Comparison of ENCODE assay signal across 9 mouse cellular contexts in genomic region chr2:173659926-173660684, GRCm38 (mm10). TPM values are rescaled to one million over a fixed set of nuclear protein-coding genes. Genes with fewer than 3 reads are reported as not detected.
DNase-seq lines count a peak whose midpoint lies in the region; ATAC-seq and TF ChIP-seq lines count a peak whose summit lies in the region.
"Had no signal": no experiment of that assay in that cellular context is flagged by ENCODE, and none has a peak within 500 bp of the region (broad histone marks: within the 10 kb centered on the region; RNA-seq: fewer than 3 reads in every experiment).

No protein-coding gene starts in this region.

- H3K9ac ChIP-seq in kidney, postnatal 0 days (ENCODE audit: low read depth, low read length) = peak overlapping the region; percentile 96
- peak overlapping the region; percentile 87 for H3K9ac ChIP-seq in neural tube, embryonic 12.5 days

- no peak for TF ChIP-seq CTCF in G1E (IDR thresholded peaks at IDR 0.05; ENCODE audit: low read depth, low read length)
- no peak for TF ChIP-seq CTCF in kidney, postnatal 0 days (IDR thresholded peaks at IDR 0.05; ENCODE audit: low read depth)

- H3K27me3 ChIP-seq in G1E (ENCODE audit: insufficient read depth, low read length) = no peaks in the 10 kb centered on the region
- H3K27me3 ChIP-seq in kidney, postnatal 0 days (ENCODE audit: insufficient read depth, low read length) = no peaks in the 10 kb centered on the region
- no peaks in the 10 kb centered on the region for H3K27me3 ChIP-seq in neural tube, embryonic 12.5 days (replicated peaks)

- peaks cover 40% of the 10 kb centered on the region for H3K4me1 ChIP-seq in G1E (ENCODE audit: insufficient read depth, low read depth, low read length)
- H3K4me1 ChIP-seq in kidney, postnatal 0 days (replicated peaks; ENCODE audit: insufficient read depth, low read length) = peaks cover 14% of the 10 kb centered on the region
- peaks cover 32% of the 10 kb centered on the region for H3K4me1 ChIP-seq in neural tube, embryonic 12.5 days

- peak overlapping the region; percentile 88 for H3K4me3 ChIP-seq in G1E (ENCODE audit: low read depth, low read length)
- peak overlapping the region; percentile 100 for H3K4me3 ChIP-seq in kidney, postnatal 0 days (replicated peaks; ENCODE audit: low read depth, low read length)
- peak overlapping the region; percentile 93 for H3K4me3 ChIP-seq in neural tube, embryonic 12.5 days

- H3K9me3 ChIP-seq in G1E (replicated peaks) = no peaks in the 10 kb centered on the region
- no peaks in the 10 kb centered on the region for H3K9me3 ChIP-seq in kidney, postnatal 0 days (replicated peaks; ENCODE audit: low read length)
- no peaks in the 10 kb centered on the region for H3K9me3 ChIP-seq in neural tube, embryonic 12.5 days

- H3K4me2 ChIP-seq in kidney, postnatal 0 days (ENCODE audit: low read length) = peak overlapping the region; percentile 67
- peak overlapping the region; percentile 94 for H3K4me2 ChIP-seq in neural tube, embryonic 12.5 days (replicated peaks)

- DNase-seq in kidney, adult 9 months = peak; percentile 36
- DNase-seq in kidney, postnatal 10 days = no peak
- DNase-seq in G1E (ENCODE audit: low spot score) = peak; percentile 51
- peak; percentile 58 for DNase-seq in kidney, postnatal 0 days (ENCODE audit: low spot score)
- DNase-seq in gastrocnemius, adult 8-10 months (ENCODE audit: low spot score in 2 of 2) = no peak
- DNase-seq in layer of hippocampus, postnatal 25 days (ENCODE audit: extremely low spot score in 1 of 2, low spot score in 1 of 2) = no peak

- H3K27ac ChIP-seq in kidney, postnatal 0 days = peak overlapping the region; percentile 65; the same call in 1 of the 2 replicates
- no peak overlapping the region for H3K27ac ChIP-seq in neural tube, embryonic 12.5 days

- peaks cover 52% of the 10 kb centered on the region for H3K36me3 ChIP-seq in G1E (replicated peaks)
- peaks cover 25% of the 10 kb centered on the region for H3K36me3 ChIP-seq in kidney, postnatal 0 days (ENCODE audit: insufficient read depth, low read length)
- peaks cover 36% of the 10 kb centered on the region for H3K36me3 ChIP-seq in neural tube, embryonic 12.5 days

- under 1% methylated on average over 46 of the region's 52 CpGs for WGBS in kidney, postnatal 0 days
- WGBS in neural tube, embryonic 12.5 days = 1% methylated on average over 52 of the region's 52 CpGs

- ATAC-seq in G1E (ENCODE audit: extremely low read depth, insufficient number of reproducible peaks, low FRiP score, poor library complexity, severe bottlenecking) = peak; percentile 22; the same call in 1 of the 2 replicates
- ATAC-seq in erythroblast, adult 5-6 weeks (replicated peaks; ENCODE audit: low FRiP score, poor library complexity, severe bottlenecking) = peak; percentile 17; the same call in 1 of the 2 replicates
- ATAC-seq in kidney, postnatal 0 days (replicated peaks; ENCODE audit: low FRiP score, low read depth) = no peak; the same call in 1 of the 2 replicates
- ATAC-seq in neural tube, embryonic 12.5 days (ENCODE audit: low FRiP score, low read depth) = peak; percentile 73; the same call in 1 of the 2 replicates

RNA-seq across cellular contexts. Expression of gene Rab22a, which starts 0.5 kb away (rescaled TPM):
- 23.1 TPM in 2 replicates for total RNA-seq in G1E (2014; fragmentation: Nextera tagmentation)
- 15.0 and 18.5 TPM in 2 replicates for total RNA-seq in G1E (2017)
- 13.9 and 22.5 TPM in 2 replicates for polyA plus RNA-seq in G1E (2012)
- 3.3 and 4.6 TPM in 2 replicates for total RNA-seq in erythroblast, adult 5-6 weeks (2015; ENCODE audit: low replicate concordance)
- total RNA-seq in erythroblast, adult 5-6 weeks (2017; ENCODE audit: low replicate concordance) = 3.1 and 4.0 TPM in 2 replicates
- 33.0 and 35.6 TPM in 2 replicates for polyA plus RNA-seq in kidney, postnatal 0 days (2015; fragmentation: Nextera tagmentation; extraction: Ambion mirVana)
- polyA plus RNA-seq in neural tube, embryonic 12.5 days (2016; fragmentation: Nextera tagmentation; extraction: Ambion mirVana) = 51.2 and 54.7 TPM in 2 replicates
- 10 to 100 TPM; 26.9 to 30.5 (median 28.8) TPM for total RNA-seq in gastrocnemius, adult 8-10 months (2022)
- total RNA-seq in layer of hippocampus, postnatal 25 days (2021) = 10 to 100 TPM; 25.9 to 26.4 TPM

RNA-seq across cellular contexts. Expression of gene 1700010B08Rik, which starts 59.1 kb away (rescaled TPM):
- total RNA-seq in G1E (2014; fragmentation: Nextera tagmentation) = not detected in 2 replicates
- total RNA-seq in G1E (2017) = not detected in 2 replicates
- not detected in 2 replicates for polyA plus RNA-seq in G1E (2012)
- total RNA-seq in erythroblast, adult 5-6 weeks (2015; ENCODE audit: low replicate concordance) = not detected in 2 replicates
- not detected in 2 replicates for total RNA-seq in erythroblast, adult 5-6 weeks (2017; ENCODE audit: low replicate concordance)
- polyA plus RNA-seq in kidney, postnatal 0 days (2015; fragmentation: Nextera tagmentation; extraction: Ambion mirVana) = not detected in 2 replicates
- not detected in 2 replicates for polyA plus RNA-seq in neural tube, embryonic 12.5 days (2016; fragmentation: Nextera tagmentation; extraction: Ambion mirVana)
- total RNA-seq in gastrocnemius, adult 8-10 months (2022) = not detected
- not detected for total RNA-seq in layer of hippocampus, postnatal 25 days (2021)
- total RNA-seq: common myeloid progenitor, adult 5-6 weeks had no signal

Comparison
In these comparisons a context has a peak if more than half of its experiments do, and no peak if none do; other contexts are left out.
1. DNase-seq: peak in kidney, adult 9 months (single experiment), G1E (single experiment) and kidney, postnatal 0 days (single experiment); none in kidney, postnatal 10 days (single experiment), gastrocnemius, adult 8-10 months (0 of 2) and layer of hippocampus, postnatal 25 days (0 of 2).
2. Peak in every context shown above with its lines, with median percentiles within 50 percentile points of each other: H3K4me3 ChIP-seq.